Mouse (Mus musculus) limb, embryonic 11.5 days (tissue): ENCODE results near the gene Rnf26. TPM values are rescaled to one million over a fixed set of nuclear protein-coding genes. Genes with fewer than 3 reads are reported as not detected.

Experiments used
- ATAC-seq: fragments of 200-750 bp; cut with Nextera tagmentation; 2 replicates; pipeline ENCODE4 v1.8.0; 2017; ENCODE audit warnings: low read depth; ENCODE audit not compliant: insufficient number of reproducible peaks, low FRiP score, low TSS enrichment
- DNase-seq: peaks from one replicate; pipeline ENCODE4 v3.0.0-alpha.2; 2015; ENCODE audit warnings: low spot score
- H3K27ac ChIP-seq: fragments of 300-500 bp; sonication (generic); replicated peaks from 2 replicates; pipeline ENCODE4 v1.5.1; 2014; ENCODE audit warnings: low read depth, mild to moderate bottlenecking, low read length
- H3K27me3 ChIP-seq: fragments of 300-500 bp; sonication (generic); 2 replicates; pipeline ENCODE4 v1.6.1; 2014; ENCODE audit warnings: mild to moderate bottlenecking, low read length, mixed read lengths; ENCODE audit not compliant: control insufficient read depth, insufficient read depth
- H3K36me3 ChIP-seq: fragments of 300-500 bp; sonication (generic); 2 replicates; pipeline ENCODE4 v1.6.1; 2014; ENCODE audit warnings: mild to moderate bottlenecking, low read length, moderate library complexity, mixed read lengths; ENCODE audit not compliant: control insufficient read depth, insufficient read depth
- H3K4me1 ChIP-seq: fragments of 300-500 bp; sonication (generic); 2 replicates; pipeline ENCODE4 v1.6.1; 2014; ENCODE audit warnings: low read length, mixed read lengths; ENCODE audit not compliant: control insufficient read depth, insufficient read depth
- H3K4me2 ChIP-seq: fragments of 300-500 bp; sonication (generic); 2 replicates; pipeline ENCODE4 v1.6.1; 2014; ENCODE audit warnings: low read depth, mild to moderate bottlenecking, moderate library complexity; ENCODE audit not compliant: severe bottlenecking
- H3K4me3 ChIP-seq: fragments of 300-500 bp; sonication (generic); 2 replicates; pipeline ENCODE4 v1.5.1; 2014; ENCODE audit warnings: low read depth, low read length
- H3K9ac ChIP-seq: fragments of 300-500 bp; sonication (generic); 2 replicates; pipeline ENCODE4 v1.6.1; 2014; ENCODE audit warnings: mild to moderate bottlenecking, low read length
- H3K9me3 ChIP-seq: fragments of 300-500 bp; sonication (generic); 2 replicates; pipeline ENCODE4 v1.6.1; 2016; ENCODE audit warnings: low read length; ENCODE audit not compliant: control insufficient read depth
- WGBS: fragments of 180-500 bp; shearing (Covaris S2); extraction: QIAGEN DNeasy Blood & Tissue Kit; methylation state at CpG from one replicate; pipeline ENCODE4 v1.1.7; 2014; 5-methylcytosine and 5-hydroxymethylcytosine counted together
- polyA plus RNA-seq: library from polyadenylated mRNA; unstranded; fragments of >200 nt; fragmentation: Nextera tagmentation; extraction: Ambion mirVana; gene quantifications from 2 replicates; pipeline ENCODE4 v1.2.1, GENCODE M21; 2014

Rnf26 gene
- polyA plus RNA-seq, 1 experiment from 2014 or later, result 77.3 TPM

- H3K9me3 ChIP-seq, result no peaks in the 10 kb centered on the region
- H3K4me3 ChIP-seq, result peak overlapping the region; percentile 31
- peak; percentile 76 for DNase-seq
- H3K36me3 ChIP-seq, result no peaks in the 10 kb centered on the region
- peak overlapping the region; percentile 45; the same call in 1 of the 2 replicates for H3K9ac ChIP-seq
- H3K27me3 ChIP-seq, result peaks cover 35% of the 10 kb centered on the region
- peak overlapping the region; percentile 73 for H3K4me2 ChIP-seq
- ATAC-seq, result peak; percentile 32; the same call in 1 of the 2 replicates
- WGBS, result under 1% methylated on average over 27 of the region's 27 CpGs
- H3K4me1 ChIP-seq, result peaks cover 33% of the 10 kb centered on the region
- H3K27ac ChIP-seq, result peak overlapping the region; percentile 68; the same call in 1 of the 2 replicates
These were observed 16.7 kb upstream of the Rnf26 start for GRCm38 (mm10) chr9:44130034-44130433.

- WGBS, result 7% methylated on average over 9 of the region's 9 CpGs
- peak overlapping the region; percentile 73 for H3K4me2 ChIP-seq
- DNase-seq (no peak), ATAC-seq (0 out of 2 replicates have a peak, but pooled peaks have one; percentile 1)
- H3K4me1 ChIP-seq, result peaks cover 30% of the 10 kb centered on the region
- no peaks in the 10 kb centered on the region for H3K36me3 ChIP-seq
- peaks cover 33% of the 10 kb centered on the region for H3K27me3 ChIP-seq
- H3K4me3 ChIP-seq, result peak overlapping the region; percentile 31
- no peaks in the 10 kb centered on the region for H3K9me3 ChIP-seq
- H3K27ac ChIP-seq, result peak overlapping the region; percentile 68; the same call in 1 of the 2 replicates
- H3K9ac ChIP-seq, result peak overlapping the region; percentile 45; the same call in 1 of the 2 replicates
These were observed 16.3 kb upstream of the Rnf26 start for GRCm38 (mm10) chr9:44129633-44130032.

- DNase-seq (no peak), ATAC-seq (no peak)
- Histone ChIP-seq H3K4me1 (peaks cover 24% of the 10 kb centered on the region), H3K4me2 (no peak overlapping the region), H3K4me3 (no peak overlapping the region), H3K27ac (no peak overlapping the region), H3K36me3 (no peaks in the 10 kb centered on the region), H3K9ac (no peak overlapping the region), H3K9me3 (no peaks in the 10 kb centered on the region), H3K27me3 (peaks cover 10% of the 10 kb centered on the region)
- WGBS, result 63% methylated on average over 3 of the region's 3 CpGs
These were observed 14.1 kb upstream of the Rnf26 start for GRCm38 (mm10) chr9:44127351-44127801.

GRCm38 (mm10) chr9:44126746-44127145, 13.4 kb upstream of the Rnf26 start:
- 86% methylated on average over 3 of the region's 3 CpGs for WGBS
- H3K27me3 ChIP-seq, result peaks cover 7% of the 10 kb centered on the region
- H3K4me3 ChIP-seq, result no peak overlapping the region
- no peak overlapping the region for H3K27ac ChIP-seq
- no peaks in the 10 kb centered on the region for H3K9me3 ChIP-seq
- DNase-seq, result no peak
- H3K4me1 ChIP-seq, result peaks cover 24% of the 10 kb centered on the region
- 0 out of 2 replicates have a peak overlapping the region, but pooled peaks have one; percentile 25 for H3K4me2 ChIP-seq
- H3K36me3 ChIP-seq, result no peaks in the 10 kb centered on the region
- no peak for ATAC-seq
- H3K9ac ChIP-seq, result no peak overlapping the region

GRCm38 (mm10) chr9:44125546-44126428, 12.5 kb upstream of the Rnf26 start:
- H3K4me3 ChIP-seq, result no peak overlapping the region
- H3K27me3 ChIP-seq, result no peaks in the 10 kb centered on the region
- ATAC-seq, result no peak
- H3K4me2 ChIP-seq, result peak overlapping the region; percentile 25; the same call in 1 of the 2 replicates
- peaks cover 19% of the 10 kb centered on the region for H3K4me1 ChIP-seq
- no peaks in the 10 kb centered on the region for H3K36me3 ChIP-seq
- no peak overlapping the region for H3K27ac ChIP-seq
- DNase-seq, result peak; percentile 93
- H3K9me3 ChIP-seq, result no peaks in the 10 kb centered on the region
- no peak overlapping the region for H3K9ac ChIP-seq
- 34% methylated on average over 18 of the region's 18 CpGs for WGBS

GRCm38 (mm10) chr9:44125026-44125425, 11.7 kb upstream of the Rnf26 start:
- no peaks in the 10 kb centered on the region for H3K36me3 ChIP-seq
- H3K9me3 ChIP-seq, result no peaks in the 10 kb centered on the region
- H3K4me1 ChIP-seq, result peaks cover 12% of the 10 kb centered on the region
- H3K4me3 ChIP-seq, result no peak overlapping the region
- no peak overlapping the region for H3K4me2 ChIP-seq
- no peak overlapping the region for H3K27ac ChIP-seq
- H3K27me3 ChIP-seq, result no peaks in the 10 kb centered on the region
- ATAC-seq (no peak), DNase-seq (no peak)
- 60% methylated on average over 5 of the region's 5 CpGs for WGBS
- H3K9ac ChIP-seq, result no peak overlapping the region

- ATAC-seq (no peak), DNase-seq (no peak)
- 80% methylated on average over 6 of the region's 6 CpGs for WGBS
- Histone ChIP-seq H3K9me3 (no peaks in the 10 kb centered on the region), H3K27me3 (no peaks in the 10 kb centered on the region), H3K4me1 (peaks cover 5% of the 10 kb centered on the region), H3K4me3 (no peak overlapping the region), H3K4me2 (no peak overlapping the region), H3K27ac (no peak overlapping the region), H3K9ac (no peak overlapping the region), H3K36me3 (no peaks in the 10 kb centered on the region)
These were observed 11.0 kb upstream of the Rnf26 start for GRCm38 (mm10) chr9:44124317-44124716.

- no peak overlapping the region for H3K4me3 ChIP-seq
- no peaks in the 10 kb centered on the region for H3K27me3 ChIP-seq
- WGBS, result 73% methylated on average over 8 of the region's 8 CpGs
- ATAC-seq, result no peak
- H3K27ac ChIP-seq, result no peak overlapping the region
- no peak overlapping the region for H3K4me2 ChIP-seq
- H3K36me3 ChIP-seq, result no peaks in the 10 kb centered on the region
- no peaks in the 10 kb centered on the region for H3K4me1 ChIP-seq
- no peaks in the 10 kb centered on the region for H3K9me3 ChIP-seq
- DNase-seq, result no peak
- no peak overlapping the region for H3K9ac ChIP-seq
These were observed 6.7 kb upstream of the Rnf26 start for GRCm38 (mm10) chr9:44119948-44120465.
